Mouse (Mus musculus): ENCODE data around the gene Gpam.

GRCm38 (mm10) chr19:55061447-55061901 is 65.6 kb downstream of the Gpam start:
- no peak for TF ChIP-seq CTCF (IDR thresholded peaks at IDR 0.05; ENCODE audit: low read depth, low read length)
- no peak for TF ChIP-seq POLR2A (IDR thresholded peaks at IDR 0.05; ENCODE audit: insufficient read depth, low read length)
- no peak for TF ChIP-seq EP300 (IDR thresholded peaks at IDR 0.05; ENCODE audit: insufficient read depth, low read depth, low read length)
